Mouse (Mus musculus) embryonic stem cell, embryonic (primary cell): ENCODE data around the gene Wdr27.
"Not testable (repeated sequence)": the region's sequence is repeated elsewhere in the genome, so short reads cannot be mapped to it uniquely, and the experiment has no call there.

Experiments used
- CTCF ChIA-PET, 4 experiments: fragments of 300-600 bp in 2 of 4; fragments of 350-600 bp in 2 of 4; sonication (Branson Sonifier 250); formaldehyde crosslinking; loops; one replicate each; lab custom pipeline; 2022; ENCODE audit warnings: inconsistent platforms in 2 of 4; lab: Charles Lee
- POLR2A ChIA-PET, 4 experiments: fragments of 300-600 bp in 2 of 4; fragments of 350-600 bp in 2 of 4; sonication (Branson Sonifier 250); formaldehyde crosslinking; loops; one replicate each; lab custom pipeline; 2022; ENCODE audit warnings: antibody characterized with exemption in 4 of 4, inconsistent platforms in 1 of 4; lab: Charles Lee

Gene Wdr27

DNA sequence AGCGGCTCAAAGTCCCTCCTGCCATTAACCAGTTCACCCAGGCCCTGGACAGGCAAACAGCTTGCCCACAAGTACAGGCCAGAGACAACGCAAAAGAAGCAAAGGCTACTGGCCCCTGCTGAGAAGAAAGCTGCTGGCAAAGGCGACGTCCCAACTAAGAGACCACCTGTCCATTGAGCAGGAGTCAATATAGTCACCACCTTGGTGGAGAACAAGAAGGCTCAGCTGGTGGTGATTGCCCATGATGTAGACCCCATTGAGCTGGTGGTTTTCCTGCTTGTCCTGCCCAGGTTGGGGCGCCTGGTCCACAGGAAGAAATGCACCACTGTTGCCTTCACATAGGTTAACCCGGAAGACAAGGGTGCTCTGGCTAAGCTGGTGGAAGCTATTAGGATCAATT lies 777 bp downstream of the Wdr27 start:
- CTCF ChIA-PET = interaction anchor here in 1 of 4 experiments (0.5 to 1.4 kb wide), 2 partner anchors 30 to 249 kb away, joined by 3 read pairs; no protein-coding TSS in a partner anchor
- POLR2A ChIA-PET = interaction anchor here in 3 of 4 experiments (0.6 to 7.8 kb wide), 12 partner anchors 12 to 746 kb away, joined by 3 to 80 read pairs (median 5); no protein-coding TSS in a partner anchor

DNA sequence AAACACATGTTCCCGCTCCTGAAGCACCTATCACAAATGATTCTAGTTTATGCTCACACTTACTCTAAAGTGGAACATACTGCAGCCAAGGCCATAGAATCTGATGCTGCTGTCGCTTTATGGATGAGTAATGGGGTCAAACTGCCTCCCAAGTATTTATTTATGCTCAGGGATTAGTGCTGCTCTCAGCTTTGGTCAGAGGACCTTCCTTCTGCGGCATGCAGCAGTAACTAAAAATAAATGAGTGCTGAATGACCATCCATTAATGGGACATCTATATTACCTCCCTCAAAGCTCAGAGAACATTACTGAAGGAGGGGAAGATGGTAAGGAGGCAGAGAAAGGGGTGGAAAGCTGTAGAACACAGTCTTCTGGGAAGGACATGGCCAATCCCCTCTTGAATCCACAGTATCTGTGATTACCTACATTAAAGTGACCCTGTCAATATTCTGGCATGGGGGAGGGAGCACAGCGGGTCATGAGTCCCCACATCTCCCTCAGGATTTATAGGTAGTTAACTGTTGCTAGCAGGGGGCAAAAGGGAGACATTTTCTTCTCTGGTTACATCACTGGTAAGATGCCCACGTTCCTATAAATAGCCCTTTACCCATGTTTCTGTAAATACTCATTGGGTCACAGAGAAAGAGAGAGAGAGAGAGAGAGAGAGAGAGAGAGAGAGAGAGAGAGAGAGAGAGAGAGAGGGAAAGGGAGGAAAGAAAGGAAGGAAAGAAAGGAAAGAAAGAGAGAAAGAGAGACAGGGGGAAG lies 6.9 kb downstream of the Wdr27 start:
- POLR2A ChIA-PET = interaction anchor here in 2 of 4 experiments (0.9 to 1.2 kb wide), 2 partner anchors 17 to 24 kb away, joined by 3 read pairs; no protein-coding TSS in a partner anchor
- CTCF ChIA-PET = no interaction called here

DNA sequence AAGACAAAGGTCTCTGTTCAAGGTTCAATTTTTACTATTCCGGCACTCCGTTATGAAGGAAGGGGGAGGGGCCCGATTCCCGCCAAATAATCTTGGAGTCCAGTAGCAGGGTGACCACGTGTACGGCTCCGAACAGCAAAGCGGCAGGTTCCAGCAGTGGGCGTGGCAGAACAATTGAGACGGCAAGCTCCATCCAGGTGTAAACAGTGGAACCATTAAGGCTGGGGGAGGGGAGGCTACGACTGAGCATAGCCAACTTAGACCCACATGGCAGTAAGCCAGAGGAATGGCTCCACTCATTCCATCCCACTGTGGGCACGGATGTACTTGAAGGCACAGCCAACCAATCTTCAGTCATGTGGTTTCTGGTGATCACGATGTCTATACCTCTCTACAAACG lies 7.7 kb downstream of the Wdr27 start:
- CTCF ChIA-PET = not testable (repeated sequence)
- POLR2A ChIA-PET = interaction anchor here in 2 of 4 experiments (0.5 to 1.4 kb wide), 3 partner anchors 17 to 562 kb away, joined by 3 to 5 read pairs (median 3); no protein-coding TSS in a partner anchor

GRCm38 (mm10) chr17:14931469-14931868 lies 11.5 kb downstream of the Wdr27 start:
- CTCF ChIA-PET = no interaction called here
- POLR2A ChIA-PET = interaction anchor here in 2 of 4 experiments (1.1 to 1.6 kb wide), 3 partner anchors 12 to 13 kb away, joined by 4 to 6 read pairs (median 4); partner anchors contain the start of genes 1600012H06Rik (in 1 of the 2) and Wdr27 (in 1 of the 2)

- ChIA-PET POLR2A (interaction anchor here in 2 of 4 experiments (1.4 to 1.6 kb wide), 2 partner anchors 11 to 13 kb away, joined by 4 to 6 read pairs; no protein-coding TSS in a partner anchor), CTCF (no interaction called here)
Observed at GRCm38 (mm10) chr17:14930697-14931096, 12.3 kb downstream of the Wdr27 start.

- CTCF ChIA-PET = no interaction called here
- POLR2A ChIA-PET = interaction anchor here in 3 of 4 experiments (0.9 to 2.1 kb wide), 7 partner anchors 10 to 24 kb away, joined by 3 to 6 read pairs (median 5); partner anchors contain the start of genes 1600012H06Rik (in 1 of the 3) and Wdr27 (in 1 of the 3)
Observed at GRCm38 (mm10) chr17:14928631-14929030, 14.3 kb downstream of the Wdr27 start.

DNA sequence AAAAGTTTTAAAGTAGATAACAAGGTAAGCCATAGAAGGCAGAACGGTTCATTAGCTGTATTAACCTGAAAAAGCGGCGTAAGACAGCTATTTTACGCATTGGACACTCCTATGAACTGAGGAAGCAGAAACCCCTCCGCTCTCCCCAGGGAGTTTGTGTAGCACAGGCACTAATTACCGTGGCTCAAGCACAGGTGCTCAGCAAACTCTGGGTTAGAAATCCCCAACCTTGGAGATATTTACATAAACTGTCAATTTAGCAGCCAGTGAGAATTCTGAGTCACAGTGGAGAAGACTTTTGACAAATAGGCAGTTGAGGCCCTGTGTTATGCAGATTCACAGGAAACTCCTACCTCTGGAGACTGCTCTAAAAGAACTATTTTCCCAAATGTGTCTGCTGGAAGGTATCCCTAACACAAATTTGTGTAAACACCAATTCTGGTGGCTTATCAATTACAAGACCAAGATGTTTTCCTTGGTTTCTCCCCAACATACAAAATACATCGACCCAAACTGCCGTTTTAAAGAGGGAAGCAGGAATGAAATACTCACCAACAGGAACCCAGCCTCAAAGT lies 15.2 kb downstream of the Wdr27 start:
- ChIA-PET POLR2A (interaction anchor here in 3 of 4 experiments (0.9 to 2.1 kb wide), 3 partner anchors 11 to 22 kb away, joined by 3 to 6 read pairs (median 3); partner anchors contain the start of genes 1600012H06Rik (in 1 of the 3) and Wdr27 (in 1 of the 3)), CTCF (interaction anchor here in 1 of 4 experiments (1.2 kb wide), 1 partner anchor 639 kb away, joined by 3 read pairs; no protein-coding TSS in a partner anchor)

DNA sequence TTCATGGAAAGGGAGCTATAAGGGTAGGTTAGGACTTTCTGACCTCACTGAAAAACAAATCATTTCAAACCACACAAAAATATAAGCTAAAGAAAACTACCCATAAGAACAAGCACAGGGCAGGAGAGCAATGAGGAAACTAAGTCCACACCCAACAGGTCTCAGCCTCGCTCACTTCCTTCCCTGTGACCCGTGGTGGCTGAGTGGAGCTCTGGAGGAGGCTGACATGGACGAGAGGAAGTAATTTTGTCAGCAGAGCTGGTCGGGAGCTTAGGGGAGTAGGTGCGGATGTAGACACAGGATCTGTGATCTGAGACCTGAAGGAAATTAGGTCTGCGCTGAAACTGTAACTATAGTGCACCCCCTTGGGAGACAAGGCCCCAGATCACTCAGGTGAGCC lies 21.4 kb downstream of the Wdr27 start:
- POLR2A ChIA-PET = interaction anchor here in 1 of 4 experiments (0.8 to 1.3 kb wide), 3 partner anchors 12 to 307 kb away, joined by 3 to 4 read pairs (median 3); no protein-coding TSS in a partner anchor
- CTCF ChIA-PET = interaction anchor here in 3 of 4 experiments (0.6 to 1.2 kb wide), 3 partner anchors 9 to 34 kb away, joined by 3 read pairs; no protein-coding TSS in a partner anchor

DNA sequence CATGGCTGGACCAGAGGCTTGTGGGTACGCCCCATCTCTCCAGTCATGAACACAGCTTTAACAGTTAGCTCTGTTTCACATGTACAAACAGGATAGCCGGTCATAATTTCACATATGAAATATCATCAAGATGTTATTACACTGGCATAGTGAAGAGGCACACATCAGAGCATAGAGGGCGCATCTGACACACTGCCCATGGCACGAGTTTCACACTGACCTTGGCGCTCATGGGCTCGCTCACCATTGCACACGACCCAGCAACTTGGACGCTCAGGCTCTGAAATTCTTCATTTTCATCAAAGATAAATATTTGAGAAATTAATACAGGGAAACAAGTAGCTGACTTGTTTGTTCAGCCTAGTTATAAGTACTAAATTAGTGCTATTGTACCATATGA lies 25.1 kb downstream of the Wdr27 start:
- CTCF ChIA-PET = no interaction called here
- POLR2A ChIA-PET = interaction anchor here in 2 of 4 experiments (1.0 to 1.3 kb wide), 2 partner anchors 18 to 25 kb away, joined by 3 to 4 read pairs; partner anchors contain the start of genes 1600012H06Rik (in 1 of the 2) and Wdr27 (in 1 of the 2)

GRCm38 (mm10) chr17:14914401-14914800 lies 28.6 kb downstream of the Wdr27 start:
- POLR2A ChIA-PET = interaction anchor here in 2 of 4 experiments (0.5 to 1.1 kb wide), 2 partner anchors 9 to 1996 kb away, joined by 3 read pairs; no protein-coding TSS in a partner anchor

GRCm38 (mm10) chr17:14912981-14913380 lies 30.0 kb downstream of the Wdr27 start:
- POLR2A ChIA-PET = interaction anchor here in 1 of 4 experiments (0.7 kb wide), 1 partner anchor 381 kb away, joined by 3 read pairs; no protein-coding TSS in a partner anchor
- CTCF ChIA-PET = interaction anchor here in 2 of 4 experiments (1.0 to 1.6 kb wide), 2 partner anchors 9 to 25 kb away, joined by 3 read pairs; no protein-coding TSS in a partner anchor

More at GRCm38 (mm10) chr17:14914401-14914800, 28.6 kb downstream of the Wdr27 start:
- CTCF ChIA-PET = no interaction called here

DNA sequence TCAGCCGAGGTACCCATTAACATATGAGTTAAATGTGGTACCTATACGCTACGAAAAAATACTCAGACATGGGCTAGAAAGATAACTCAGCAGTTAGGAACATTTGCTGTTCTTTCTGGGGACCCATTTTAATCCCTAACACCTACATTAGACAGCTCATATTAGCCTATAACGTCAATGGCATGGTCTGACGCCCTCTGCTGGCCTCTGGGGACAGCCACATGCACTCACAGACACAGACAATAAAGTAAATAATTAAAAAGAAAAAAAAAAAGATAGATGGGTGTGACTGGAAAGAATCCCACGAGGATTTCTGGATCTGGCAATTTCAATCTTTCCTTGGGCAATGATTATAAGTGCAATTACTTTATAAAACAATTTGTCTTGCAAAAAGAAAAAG lies 30.5 kb downstream of the Wdr27 start:
- ChIA-PET POLR2A (interaction anchor here in 1 of 4 experiments (0.7 kb wide), 1 partner anchor 381 kb away, joined by 3 read pairs; no protein-coding TSS in a partner anchor), CTCF (interaction anchor here in 3 of 4 experiments (0.6 to 1.6 kb wide), 14 partner anchors 9 to 392 kb away, joined by 3 to 4 read pairs (median 3); no protein-coding TSS in a partner anchor)

- CTCF ChIA-PET = interaction anchor here in 1 of 4 experiments (1.1 kb wide), 1 partner anchor 387 kb away, joined by 3 read pairs; no protein-coding TSS in a partner anchor
- POLR2A ChIA-PET = interaction anchor here in 1 of 4 experiments (0.6 kb wide), 1 partner anchor 292 kb away, joined by 4 read pairs; no protein-coding TSS in a partner anchor
Observed at GRCm38 (mm10) chr17:14910771-14911170, 32.2 kb downstream of the Wdr27 start.

DNA sequence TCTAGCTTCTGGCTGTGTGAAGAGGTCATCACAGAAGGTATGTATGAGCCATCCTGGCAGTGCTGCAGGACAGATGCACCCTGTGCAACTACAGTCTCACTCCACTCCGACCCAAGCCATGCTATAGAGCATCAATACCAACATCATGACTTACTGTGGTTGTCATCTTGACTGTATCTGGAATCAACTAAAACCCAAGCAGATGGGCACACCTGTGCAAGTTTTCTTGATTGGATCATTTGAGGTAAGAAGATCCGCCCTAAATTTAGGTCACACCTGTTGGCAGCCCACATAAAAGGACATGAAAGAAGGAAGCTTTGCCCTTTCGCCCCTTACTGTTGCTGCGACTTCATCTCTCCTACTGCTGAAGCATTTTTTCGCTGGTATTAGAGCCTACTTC lies 33.6 kb downstream of the Wdr27 start:
- ChIA-PET POLR2A (interaction anchor here in 1 of 4 experiments (1.2 kb wide), 1 partner anchor 13 kb away, joined by 3 read pairs; no protein-coding TSS in a partner anchor), CTCF (no interaction called here)

DNA sequence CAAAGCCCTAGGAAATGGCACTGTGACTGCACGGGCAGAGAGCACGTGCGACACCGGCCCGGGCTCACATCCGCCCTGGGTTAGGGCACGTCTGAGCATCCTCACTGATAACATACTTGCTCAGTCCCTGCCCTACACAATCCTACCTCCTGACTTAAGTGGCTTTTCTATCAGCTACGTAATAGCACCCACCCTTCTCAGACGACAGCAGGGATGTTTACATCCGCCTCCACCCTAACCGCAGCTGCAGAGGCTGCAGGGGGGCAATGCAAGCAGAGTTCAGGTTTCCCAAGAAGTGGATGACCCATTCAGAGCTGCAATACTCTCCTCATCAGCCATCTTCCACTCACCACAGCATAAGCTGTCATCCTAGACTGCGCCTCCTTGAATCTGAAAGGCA lies 35.8 kb downstream of the Wdr27 start:
- CTCF ChIA-PET = interaction anchor here in 3 of 4 experiments (0.6 to 1.7 kb wide), 3 partner anchors 383 to 391 kb away, joined by 4 to 10 read pairs (median 4); no protein-coding TSS in a partner anchor
- POLR2A ChIA-PET = interaction anchor here in 1 of 4 experiments (0.6 kb wide), 1 partner anchor 742 kb away, joined by 3 read pairs; no protein-coding TSS in a partner anchor

DNA sequence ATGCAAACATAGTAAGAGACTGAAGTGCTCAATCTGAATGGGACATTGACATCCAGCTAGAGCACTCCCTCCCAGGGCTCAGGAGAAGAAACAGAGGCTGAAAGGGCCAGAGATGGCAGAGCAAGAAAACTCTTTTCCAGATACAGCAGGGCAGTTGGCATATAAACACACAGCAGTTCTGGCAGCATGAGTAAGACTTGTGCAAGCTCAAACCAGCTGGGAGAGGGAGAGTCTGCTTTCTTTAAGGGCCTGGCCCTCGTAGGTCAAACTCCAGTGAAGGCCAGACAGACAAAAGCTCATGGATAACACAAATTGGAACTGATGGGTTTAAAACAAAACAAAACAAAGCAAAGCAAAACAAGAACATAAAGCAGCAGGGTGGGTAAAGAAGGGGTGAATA lies 36.3 kb downstream of the Wdr27 start:
- ChIA-PET CTCF (interaction anchor here in 2 of 4 experiments (0.6 to 1.6 kb wide), 3 partner anchors 382 to 673 kb away, joined by 3 to 10 read pairs (median 4); no protein-coding TSS in a partner anchor), POLR2A (interaction anchor here in 1 of 4 experiments (0.6 kb wide), 1 partner anchor 741 kb away, joined by 3 read pairs; no protein-coding TSS in a partner anchor)

DNA sequence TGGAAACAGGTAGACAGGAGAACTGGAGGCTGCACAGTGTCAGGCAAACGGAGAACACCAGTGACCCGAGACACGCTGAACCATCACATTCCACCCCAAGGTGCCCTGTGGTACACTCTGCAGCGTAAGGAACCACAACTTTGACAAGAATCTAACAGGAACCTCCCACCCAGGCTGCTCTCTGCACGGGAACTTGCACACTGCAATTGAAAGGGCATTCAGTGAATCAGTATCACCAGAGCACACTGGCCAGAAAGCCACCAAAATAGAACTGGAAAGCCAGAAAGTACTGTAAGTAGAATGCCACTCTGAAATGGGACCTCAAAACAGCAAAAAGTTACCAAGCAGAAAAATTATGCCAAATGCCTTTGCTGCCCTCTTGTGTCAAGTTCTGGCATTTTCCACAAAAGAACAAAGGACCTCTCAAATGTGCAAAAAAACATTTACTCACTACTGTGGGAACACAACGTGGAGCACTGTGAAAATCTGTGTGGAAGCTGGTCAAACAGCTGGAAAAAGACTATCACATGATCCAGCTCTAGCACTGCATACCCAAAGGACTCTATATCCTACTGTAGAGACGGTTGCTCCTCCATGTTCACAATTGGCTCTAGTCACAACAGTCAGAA lies 38.2 kb downstream of the Wdr27 start:
- POLR2A ChIA-PET = no interaction called here
- CTCF ChIA-PET = interaction anchor here in 2 of 4 experiments (0.8 to 2.1 kb wide), 3 partner anchors 359 to 382 kb away, joined by 3 to 7 read pairs (median 4); no protein-coding TSS in a partner anchor
